Mouse (Mus musculus): Measurements from ENCODE around the gene Gas1.

Gene Gas1

DNA sequence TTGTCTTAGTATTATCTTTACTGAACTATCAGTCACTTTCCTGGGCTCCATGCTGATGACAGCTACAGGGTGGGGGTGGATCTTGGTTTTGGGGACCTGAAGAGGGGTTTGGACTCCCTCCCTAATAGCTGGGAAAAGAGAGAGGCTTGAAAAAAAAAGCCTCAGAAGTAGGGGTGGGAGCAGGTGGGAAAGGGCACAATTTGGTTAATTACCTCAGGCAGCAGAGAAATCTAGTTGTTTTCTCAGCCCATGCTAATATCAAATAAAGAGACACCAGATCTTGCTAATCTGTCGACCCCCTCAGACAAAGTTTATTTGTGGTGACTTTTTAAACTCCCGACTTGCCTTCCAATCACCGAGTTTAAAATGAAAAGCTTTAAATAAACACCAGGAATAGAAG is 4.0 kb downstream of the Gas1 start:
- DNase-seq (ENCODE audit: low spot score in 2 of 2), result no peak

GRCm38 (mm10) chr13:60172366-60173017 is 4.7 kb downstream of the Gas1 start:
- DNase-seq (ENCODE audit: low spot score in 2 of 2), result no peak

- no peak for DNase-seq (ENCODE audit: low spot score in 2 of 2)
These were observed 5.4 kb downstream of the Gas1 start for GRCm38 (mm10) chr13:60171781-60172180.

DNA sequence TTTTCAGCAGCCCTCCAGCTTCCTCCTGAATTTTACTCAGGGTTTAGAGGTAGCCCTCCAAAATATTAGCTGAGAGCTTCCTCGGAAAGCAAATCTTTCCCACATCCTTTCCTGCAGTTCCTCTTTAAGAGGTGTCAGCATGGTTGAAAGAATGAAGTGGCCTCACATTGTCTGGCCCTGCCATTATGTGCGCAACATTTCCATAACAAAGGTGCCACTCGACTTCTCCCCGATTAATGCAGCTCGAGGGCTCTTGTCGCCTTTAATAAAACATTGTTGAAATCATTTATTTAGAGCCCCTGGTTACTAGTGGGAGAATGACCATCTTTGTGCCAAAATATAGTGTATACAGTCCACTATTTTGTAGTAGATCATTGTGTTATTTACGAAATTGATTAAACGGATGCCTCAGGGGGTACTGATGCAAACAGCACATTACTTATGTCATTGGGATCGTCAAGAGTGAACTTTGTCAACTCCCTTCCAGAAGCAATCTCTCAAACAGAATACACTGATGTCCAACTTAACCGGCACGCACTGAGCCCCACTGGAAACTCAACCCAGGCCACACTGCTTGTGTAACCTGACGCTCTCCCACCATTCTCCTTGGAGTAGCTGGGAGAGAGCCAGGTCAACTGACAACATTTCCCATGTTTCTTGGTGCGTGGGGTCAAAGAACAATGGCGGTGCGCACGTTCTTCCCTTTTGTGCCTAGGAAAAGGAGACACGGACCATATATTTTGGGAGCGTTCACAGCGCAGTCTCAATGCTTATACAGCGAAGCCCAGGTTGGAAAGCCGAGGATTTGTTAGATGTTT is 6.1 kb downstream of the Gas1 start:
- DNase-seq (ENCODE audit: low spot score in 2 of 2), result no peak

DNA sequence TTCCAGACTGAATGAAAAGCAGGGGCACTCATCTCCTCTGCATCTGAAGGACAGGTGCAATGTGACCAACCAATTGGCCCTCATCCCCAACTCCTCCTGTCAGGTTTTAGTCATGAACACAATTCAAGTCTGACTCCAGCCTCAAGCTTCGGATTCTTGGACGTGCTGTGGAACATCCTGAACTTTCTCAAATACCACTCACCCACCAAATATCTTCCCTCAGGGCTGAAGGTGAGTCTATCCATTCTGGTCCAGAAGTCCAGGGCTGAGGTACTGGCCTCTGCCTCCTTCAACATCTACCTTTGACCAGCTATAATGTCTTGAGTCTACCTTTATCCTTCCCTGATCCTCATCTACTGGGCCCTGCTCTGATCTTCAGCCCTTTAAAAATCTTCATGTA is 8.1 kb downstream of the Gas1 start:
- DNase-seq (ENCODE audit: low spot score in 2 of 2), result no peak

GRCm38 (mm10) chr13:60156294-60157126 is 20.7 kb downstream of the Gas1 start:
- no peak for DNase-seq (ENCODE audit: low spot score in 2 of 2)

- no peak for DNase-seq (ENCODE audit: low spot score in 2 of 2)
These were observed 23.0 kb downstream of the Gas1 start for GRCm38 (mm10) chr13:60154170-60154569.

DNA sequence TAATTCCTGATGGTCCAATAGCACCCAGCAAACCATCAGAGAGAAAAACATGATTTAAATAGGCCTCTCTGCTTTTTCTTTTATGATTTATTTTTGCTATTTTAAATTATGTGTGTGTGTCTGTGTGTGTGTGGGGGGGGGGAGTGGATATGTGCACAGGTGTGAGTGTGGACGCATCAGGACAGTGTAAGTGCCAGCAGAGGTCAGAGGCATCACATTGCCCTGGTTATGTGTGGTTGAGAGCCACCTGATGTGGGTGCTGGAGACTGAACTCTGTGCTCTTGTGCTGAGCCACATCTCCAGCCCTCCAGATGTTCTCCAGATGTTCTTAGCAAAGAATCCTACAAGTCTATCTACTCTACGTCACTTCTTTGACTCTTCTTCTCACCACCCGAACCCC is 28.9 kb downstream of the Gas1 start:
- no peak for DNase-seq (ENCODE audit: low spot score in 2 of 2)

GRCm38 (mm10) chr13:60147857-60148181 is 29.3 kb downstream of the Gas1 start:
- DNase-seq (ENCODE audit: low spot score in 2 of 2), result no peak

GRCm38 (mm10) chr13:60146994-60147856 is 29.9 kb downstream of the Gas1 start:
- no peak for DNase-seq (ENCODE audit: low spot score in 2 of 2)

DNA sequence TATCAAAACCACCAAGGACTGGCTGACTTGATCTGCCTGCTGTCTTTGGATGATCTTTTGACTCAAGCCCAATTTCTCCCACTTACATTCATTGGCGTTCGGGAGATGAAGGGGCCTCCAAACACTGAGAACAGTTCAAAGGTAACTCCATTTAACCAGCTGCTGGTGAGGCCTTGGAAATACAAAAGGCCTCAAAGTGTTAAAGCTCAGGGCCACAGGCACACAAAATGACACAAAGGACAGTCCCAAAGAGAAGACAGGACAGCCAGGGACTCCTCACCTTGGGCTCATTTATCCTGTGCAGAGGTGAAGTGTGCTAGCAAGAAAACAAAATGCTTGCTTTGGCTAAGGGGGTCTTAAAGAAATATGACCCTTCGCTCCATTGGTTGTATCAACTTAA is 30.9 kb downstream of the Gas1 start:
- no peak for DNase-seq (ENCODE audit: low spot score in 2 of 2)

DNA sequence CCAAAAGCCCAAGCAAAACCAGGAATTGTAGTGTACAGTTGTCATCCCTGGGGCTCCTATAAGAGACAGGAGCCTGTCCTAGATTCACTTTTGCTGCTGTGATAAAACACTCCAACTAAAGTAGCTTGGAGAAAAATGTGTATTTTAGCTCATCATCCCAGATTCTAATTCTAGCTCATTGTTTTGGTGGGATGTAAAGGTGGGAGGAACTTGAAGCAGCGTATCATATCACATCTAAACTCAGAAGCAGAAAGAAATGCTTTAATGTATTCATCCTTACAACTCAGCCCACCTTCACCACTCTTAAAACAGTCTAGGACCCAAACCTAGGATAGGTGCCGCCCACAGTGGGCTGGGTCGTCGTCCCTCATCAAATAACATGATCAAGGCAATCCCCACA is 40.2 kb downstream of the Gas1 start:
- no peak for DNase-seq (ENCODE audit: low spot score in 2 of 2)

DNA sequence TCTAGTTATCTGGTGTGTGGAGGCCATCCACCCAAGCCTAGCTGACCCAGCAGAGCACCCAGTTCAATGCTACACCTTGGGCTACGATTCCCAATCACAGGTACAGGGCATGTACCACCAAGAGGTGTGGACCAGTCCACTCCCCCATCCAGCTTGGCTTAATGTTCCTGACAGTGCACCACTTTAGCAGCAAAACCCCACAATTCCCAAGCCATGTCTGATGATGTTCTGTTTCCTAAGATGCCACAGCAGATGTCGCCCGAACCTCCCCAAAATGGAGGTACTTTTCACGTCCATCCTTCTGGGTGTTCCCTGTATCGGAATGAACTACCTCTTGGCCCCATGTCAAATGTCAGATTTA is 42.7 kb downstream of the Gas1 start:
- DNase-seq (ENCODE audit: low spot score in 2 of 2), result no peak

- no peak for DNase-seq (ENCODE audit: low spot score in 2 of 2)
These were observed 43.3 kb downstream of the Gas1 start for GRCm38 (mm10) chr13:60133716-60134438.

DNA sequence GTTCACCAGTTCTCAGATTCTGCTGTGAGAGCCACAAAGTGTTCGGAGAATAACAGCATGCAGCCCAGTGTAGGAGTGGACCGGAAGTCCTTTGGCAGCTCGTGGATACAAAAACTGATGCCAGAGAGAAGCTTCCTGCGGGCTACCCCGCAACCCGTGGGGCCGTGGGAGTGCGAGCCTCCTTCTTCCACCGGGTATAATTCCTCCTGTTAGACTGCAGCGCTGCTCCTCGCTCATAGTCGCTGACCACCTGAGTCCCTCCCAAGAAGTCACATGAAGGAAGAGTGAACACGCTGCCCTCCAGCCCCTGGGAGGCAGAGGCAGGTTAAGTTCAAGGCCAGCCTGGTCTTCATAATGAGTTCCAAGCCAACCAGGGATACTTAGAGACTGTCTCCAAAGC is 45.4 kb downstream of the Gas1 start:
- DNase-seq (ENCODE audit: low spot score in 2 of 2), result no peak

DNA sequence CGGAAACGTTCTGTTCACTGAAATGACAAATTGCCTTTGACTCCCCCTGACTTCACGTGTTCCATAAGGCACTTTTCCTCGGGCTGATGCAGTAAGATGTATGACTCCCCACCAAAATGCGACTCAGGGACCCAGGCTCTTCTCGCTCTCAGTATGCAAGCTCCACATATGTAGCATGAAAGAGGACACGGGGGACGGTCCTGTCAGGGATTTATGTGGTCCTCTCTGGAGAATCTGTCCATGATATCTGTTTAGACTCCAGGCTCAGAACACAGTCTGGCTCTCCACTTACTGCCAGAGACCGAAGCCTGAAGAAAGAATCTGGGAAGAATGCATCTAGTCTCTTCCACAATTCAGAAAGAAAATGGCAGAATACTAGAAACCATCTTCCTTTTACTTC is 47.6 kb downstream of the Gas1 start:
- DNase-seq (ENCODE audit: low spot score in 2 of 2), result no peak

DNA sequence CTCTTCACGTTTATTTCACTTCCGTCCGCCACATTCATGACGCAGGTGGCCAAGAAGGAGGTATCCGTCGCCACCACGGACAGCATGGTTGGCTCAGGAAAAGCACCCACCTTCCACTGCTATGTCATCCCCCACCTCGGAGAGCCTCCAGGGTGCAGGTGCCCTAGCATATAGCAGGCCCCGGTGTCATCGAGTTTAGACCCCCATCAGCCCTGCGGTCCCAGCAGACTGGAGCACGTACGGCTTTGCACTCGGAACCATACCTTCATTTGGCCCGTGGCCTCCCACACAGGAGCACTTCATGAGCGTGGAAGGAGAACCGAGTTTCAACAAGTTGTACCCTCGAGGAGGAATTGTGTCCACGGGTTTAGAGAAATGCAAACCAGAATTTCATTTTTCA is 50.8 kb downstream of the Gas1 start:
- no peak for DNase-seq (ENCODE audit: low spot score in 2 of 2)

DNA sequence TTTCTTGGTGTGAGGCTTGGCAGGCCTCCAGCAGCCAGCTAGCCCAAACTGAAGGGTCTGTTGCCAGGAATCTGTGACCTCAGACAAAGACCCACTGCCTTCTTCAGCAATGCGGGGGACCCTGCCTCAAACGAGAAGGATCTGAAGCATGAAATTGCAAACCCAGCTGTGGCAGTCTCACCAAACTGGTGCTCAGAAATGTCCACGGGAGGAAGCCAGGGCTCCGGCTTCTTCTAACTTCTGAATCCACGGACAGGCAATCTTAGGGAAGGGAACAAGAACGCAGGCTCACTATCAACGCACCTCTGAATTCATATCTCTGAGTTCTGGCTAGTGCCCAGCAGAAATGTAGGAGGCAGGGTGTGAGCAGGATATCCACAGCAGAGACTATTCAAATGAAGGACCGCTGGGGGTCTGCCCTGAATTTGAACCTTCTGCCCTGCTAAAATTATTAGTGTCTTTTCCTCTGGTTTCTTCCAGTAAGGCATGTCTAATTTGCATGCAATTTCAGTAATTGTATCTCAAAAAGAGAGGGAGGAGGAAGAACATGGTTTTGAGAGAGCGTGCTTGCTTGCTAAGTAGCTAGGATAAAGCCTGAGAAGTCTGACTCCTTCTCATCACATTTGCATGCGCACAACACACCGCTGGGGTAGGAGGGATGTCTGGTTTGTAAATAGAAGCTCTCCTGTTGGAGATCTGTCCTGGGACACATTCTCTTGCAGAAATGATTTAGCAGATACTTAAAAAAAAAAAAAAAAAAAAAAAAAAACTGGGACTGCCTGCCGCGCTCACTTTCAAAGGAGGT is 51.5 kb downstream of the Gas1 start:
- no peak for DNase-seq (ENCODE audit: low spot score in 2 of 2)

GRCm38 (mm10) chr13:60125020-60125419 is 52.1 kb downstream of the Gas1 start:
- no peak for DNase-seq (ENCODE audit: low spot score in 2 of 2)

- DNase-seq (ENCODE audit: low spot score in 2 of 2), result no peak
These were observed 52.7 kb downstream of the Gas1 start for GRCm38 (mm10) chr13:60124456-60124855.
